Mouse (Mus musculus) duodenum, adult 2 months (tissue): Measurements from ENCODE around the gene Lingo2. TPM values are rescaled to one million over a fixed set of nuclear protein-coding genes. Genes with fewer than 3 reads are reported as not detected.

Experiments used
- polyA plus RNA-seq: library from polyadenylated mRNA; depleted of rRNA; stranded (reverse); fragments of >200 nt; gene quantifications from 2 replicates; pipeline ENCODE4 v1.2.3, GENCODE M21; 2012; ENCODE audit warnings: low replicate concordance; rRNA removed

The Lingo2 gene
- polyA plus RNA-seq: not detected in 2 replicates

DNA sequence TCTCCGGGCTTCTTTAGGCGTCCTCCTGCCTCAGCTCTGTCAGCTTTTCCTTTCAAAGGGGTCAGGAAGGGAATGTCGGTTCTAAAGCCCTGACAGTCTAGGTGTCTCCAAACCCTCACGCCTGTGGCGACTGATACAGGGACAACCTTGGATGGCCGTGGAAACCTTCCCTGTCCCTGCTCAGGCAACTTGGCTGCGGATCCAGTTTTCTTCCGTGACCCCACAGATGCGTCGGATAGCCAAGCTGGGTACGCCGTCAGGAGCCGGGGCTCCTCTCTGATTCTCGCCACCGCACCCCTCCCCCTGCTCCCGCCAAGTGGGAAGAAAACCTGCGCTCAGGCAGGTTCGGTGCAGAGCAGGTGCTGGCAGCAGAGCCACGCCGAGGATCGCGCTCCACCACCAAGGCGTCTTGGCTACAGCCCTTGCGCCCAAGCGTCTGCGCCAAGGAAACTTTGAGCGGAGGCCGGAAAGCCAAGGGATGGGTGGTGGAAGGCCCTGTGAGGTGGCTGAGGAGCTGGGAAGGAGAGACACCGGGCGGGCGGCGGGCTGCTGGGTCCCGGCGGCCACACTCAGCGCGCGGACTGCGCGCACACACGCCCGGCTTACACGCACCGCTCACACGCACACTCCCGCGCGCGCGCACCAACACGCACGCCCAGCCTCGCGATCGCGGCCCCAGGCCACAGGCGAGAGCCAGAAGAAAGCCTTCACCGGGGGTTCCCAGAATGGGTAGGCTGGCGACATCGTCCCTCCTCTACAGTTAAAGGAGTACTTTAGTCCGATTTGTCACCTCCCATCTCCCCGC is at the start of gene Lingo2:
TSS of gene Lingo2 (minus strand) at position 598 of the 805 bp plus-strand sequence.

